ENCODE assay signal across 16 mouse cellular contexts in the genomic region with DNA sequence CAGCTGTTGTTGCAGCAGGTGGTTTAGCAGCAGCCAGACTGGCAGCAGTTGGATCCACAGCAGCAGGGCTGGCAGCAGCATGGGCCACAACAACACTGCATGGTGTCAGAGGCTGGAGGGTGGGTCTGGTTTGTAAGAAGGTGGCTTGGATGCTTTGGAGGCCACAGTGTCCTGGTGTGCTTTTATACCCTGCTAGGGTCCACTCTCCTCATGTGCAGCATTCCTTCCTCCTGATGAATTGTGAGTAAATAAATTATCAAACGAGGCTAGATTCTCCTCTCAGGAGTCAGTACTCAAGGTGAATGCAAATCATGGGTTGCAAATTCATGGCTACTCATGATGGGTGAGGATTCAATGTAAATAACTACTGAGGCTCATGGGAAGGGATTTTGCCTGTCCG.
"Had no signal": no experiment of that assay in that cellular context is flagged by ENCODE, and none has a peak within 500 bp of the region (broad histone marks: within the 10 kb centered on the region; RNA-seq: fewer than 3 reads in every experiment).

A gene (minus strand): TSS at position 101 of the 400 bp plus-strand sequence.

- DNase-seq: cerebellum, adult 8-10 months; cerebellum, adult 9-10 months; cerebellum, adult 9-11 months; cerebellum, postnatal 10 days; cerebellum, postnatal 14 days; cerebellum, postnatal 25 days; cerebellum, postnatal 36 days; embryo, embryonic 11 days; forebrain, postnatal 0 days; gastrocnemius, adult 2 months; gastrocnemius, postnatal 10 days; gastrocnemius, postnatal 14 days; gastrocnemius, postnatal 25 days; gastrocnemius, postnatal 36 days; heart, adult 18-20 months; heart, adult 2 months had no signal
